ENCODE assay signal across 20 mouse cellular contexts in genomic region chr1:58615146-58615545, GRCm38 (mm10). TPM values are rescaled to one million over a fixed set of nuclear protein-coding genes. Genes with fewer than 3 reads are reported as not detected.
DNase-seq lines count a peak whose midpoint lies in the region; ATAC-seq and TF ChIP-seq lines count a peak whose summit lies in the region.
"Had no signal": no experiment of that assay in that cellular context is flagged by ENCODE, and none has a peak within 500 bp of the region (broad histone marks: within the 10 kb centered on the region; RNA-seq: fewer than 3 reads in every experiment).

No protein-coding gene starts in this region.

- no peak overlapping the region for H3K9ac ChIP-seq in heart, adult 2 months (ENCODE audit: low read depth, low read length)
- H3K9ac ChIP-seq in heart, embryonic 12.5 days, result no peak overlapping the region
- no peak overlapping the region for H3K9ac ChIP-seq in liver, adult 2 months (ENCODE audit: low read depth, low read length)
- H3K9ac ChIP-seq: embryonic facial prominence, embryonic 13.5 days; forebrain, embryonic 12.5 days; heart, embryonic 13.5 days; hindbrain, embryonic 12.5 days had no signal

- peaks cover 4% of the 10 kb centered on the region; the same call in 1 of the 2 replicates for H3K9me3 ChIP-seq in heart, embryonic 12.5 days (replicated peaks)
- H3K9me3 ChIP-seq: embryonic facial prominence, embryonic 13.5 days; hindbrain, embryonic 12.5 days had no signal

- H3K4me1 ChIP-seq in heart, adult 2 months (ENCODE audit: control insufficient read depth, insufficient read depth, low read length), result no peaks in the 10 kb centered on the region
- H3K4me1 ChIP-seq in heart, embryonic 12.5 days (replicated peaks), result no peaks in the 10 kb centered on the region
- peaks cover 20% of the 10 kb centered on the region for H3K4me1 ChIP-seq in liver, adult 2 months (ENCODE audit: control insufficient read depth, insufficient read depth, low read length)
- H3K4me1 ChIP-seq: embryonic facial prominence, embryonic 13.5 days; forebrain, embryonic 12.5 days; heart, embryonic 13.5 days; hindbrain, embryonic 12.5 days had no signal

- no peak overlapping the region for H3K4me2 ChIP-seq in heart, embryonic 12.5 days
- H3K4me2 ChIP-seq in myocyte (ENCODE audit: low read depth), result peak overlapping the region; percentile 4
- H3K4me2 ChIP-seq: embryonic facial prominence, embryonic 13.5 days; forebrain, embryonic 12.5 days; heart, embryonic 13.5 days; hindbrain, embryonic 12.5 days had no signal

- intact Hi-C loops in heart, adult 2 months (cut with DNase I), result no loop called here

- no peak overlapping the region for H3K4me3 ChIP-seq in heart, adult 2 months
- H3K4me3 ChIP-seq in heart, embryonic 12.5 days, result no peak overlapping the region
- H3K4me3 ChIP-seq in liver, adult 2 months (ENCODE audit: insufficient read depth, low read depth, low read length), result 0 out of 2 replicates have a peak overlapping the region, but pooled peaks have one; percentile 11
- H3K4me3 ChIP-seq in myocyte, result no peak overlapping the region
- H3K4me3 ChIP-seq: embryonic facial prominence, embryonic 13.5 days; forebrain, embryonic 12.5 days; heart, embryonic 13.5 days; hindbrain, embryonic 12.5 days had no signal

- H3ac ChIP-seq in myocyte (ENCODE audit: control insufficient read depth, insufficient read length), result no peak overlapping the region

- 79% methylated on average over 4 of the region's 4 CpGs for WGBS in heart, adult 2 months
- WGBS in heart, embryonic 12.5 days, result 75% methylated on average over 4 of the region's 4 CpGs
- 61% methylated on average over 4 of the region's 4 CpGs for WGBS in liver, adult 2 months

- TF ChIP-seq EP300 in heart, adult 2 months (IDR thresholded peaks at IDR 0.05; ENCODE audit: insufficient read depth, low read depth, low read length), result no peak

- no peak for TF ChIP-seq CTCF in heart, adult 2 months (IDR thresholded peaks at IDR 0.05)
- TF ChIP-seq CTCF in liver, adult 2 months (IDR thresholded peaks at IDR 0.05; ENCODE audit: low read depth, low read length), result no peak

- H3K27ac ChIP-seq in heart, adult 2 months, result peak overlapping the region; percentile 61; the same call in 1 of the 2 replicates
- H3K27ac ChIP-seq in heart, embryonic 12.5 days (ENCODE audit: poor library complexity, severe bottlenecking), result no peak overlapping the region
- peak overlapping the region; percentile 98 for H3K27ac ChIP-seq in liver, adult 2 months (replicated peaks; ENCODE audit: insufficient read depth, low read depth, low read length)
- H3K27ac ChIP-seq: embryonic facial prominence, embryonic 13.5 days; forebrain, embryonic 12.5 days; heart, embryonic 13.5 days; hindbrain, embryonic 12.5 days had no signal

- ATAC-seq in heart, embryonic 12.5 days (ENCODE audit: insufficient number of reproducible peaks, low FRiP score), result no peak
- ATAC-seq: CD4-positive, CD25-positive, alpha-beta regulatory T cell, adult 4 months; forebrain, embryonic 16.5 days; hindbrain, embryonic 16.5 days; inflammation-experienced regulatory T-cells, adult 6 months had no signal

- no peak for DNase-seq in heart, adult 2 months
- DNase-seq in liver, adult 2 months (ENCODE audit: extremely low read depth, low read depth, low spot score), result peak; percentile 88
- DNase-seq in liver (no peak), adipocyte (ENCODE audit: low spot score) (peak; percentile 74)
- DNase-seq in embryo, embryonic 10 days (ENCODE audit: low spot score), result no peak
- no peak for DNase-seq in B cell, adult 2 months
- DNase-seq: adrenal gland, adult 8-10 months; cerebellum, adult 11-12 months; gastrocnemius, postnatal 14 days had no signal

- H3K79me2 ChIP-seq in heart, adult 2 months (replicated peaks; ENCODE audit: control insufficient read depth, insufficient read depth, low read length), result no peaks in the 10 kb centered on the region
- no peaks in the 10 kb centered on the region for H3K79me2 ChIP-seq in liver, adult 2 months (ENCODE audit: control insufficient read depth, insufficient read depth, low read length)
- H3K79me2 ChIP-seq in myocyte (ENCODE audit: control insufficient read depth, insufficient read depth), result no peaks in the 10 kb centered on the region

- no peak for TF ChIP-seq POLR2A in heart, adult 2 months (IDR thresholded peaks at IDR 0.05; ENCODE audit: insufficient read depth, low read depth, low read length)
- TF ChIP-seq POLR2A in liver, adult 2 months (IDR thresholded peaks at IDR 0.05; ENCODE audit: extremely low read depth, insufficient read depth, low read length), result no peak
- TF ChIP-seq POLR2A in myocyte (IDR thresholded peaks at IDR 0.05; ENCODE audit: insufficient read length, low read depth), result no peak

- no peaks in the 10 kb centered on the region for H3K27me3 ChIP-seq in heart, adult 2 months (ENCODE audit: control insufficient read depth, insufficient read depth, low read length)
- no peaks in the 10 kb centered on the region for H3K27me3 ChIP-seq in heart, embryonic 12.5 days (replicated peaks)
- H3K27me3 ChIP-seq in liver, adult 2 months (ENCODE audit: control insufficient read depth, insufficient read depth, low read length), result no peaks in the 10 kb centered on the region
- H3K27me3 ChIP-seq in myocyte (ENCODE audit: control insufficient read depth, insufficient read depth, insufficient read length), result no peaks in the 10 kb centered on the region
- H3K27me3 ChIP-seq: embryonic facial prominence, embryonic 13.5 days; forebrain, embryonic 12.5 days; heart, embryonic 13.5 days; hindbrain, embryonic 12.5 days had no signal

- no peaks in the 10 kb centered on the region; the same call in 1 of the 2 replicates for H3K36me3 ChIP-seq in heart, adult 2 months (ENCODE audit: control insufficient read depth, insufficient read depth, low read length)
- no peaks in the 10 kb centered on the region for H3K36me3 ChIP-seq in heart, embryonic 12.5 days
- H3K36me3 ChIP-seq in liver, adult 2 months (ENCODE audit: control insufficient read depth, insufficient read depth, low read length), result no peaks in the 10 kb centered on the region
- no peaks in the 10 kb centered on the region for H3K36me3 ChIP-seq in myocyte (ENCODE audit: control insufficient read depth, insufficient read depth)
- H3K36me3 ChIP-seq: embryonic facial prominence, embryonic 13.5 days; forebrain, embryonic 12.5 days; G1E; heart, embryonic 13.5 days; hindbrain, embryonic 12.5 days had no signal

TF ChIP-seq in myocyte, 11 proteins besides CTCF, POLR2A, EP300 and RAD21:
- TF ChIP-seq TCF12 (IDR thresholded peaks at IDR 0.05; ENCODE audit: insufficient read depth, poor library complexity, severe bottlenecking) (no peak), MYOG (IDR thresholded peaks at IDR 0.05; ENCODE audit: control insufficient read depth in 1 of 3, insufficient read depth in 1 of 3, insufficient read length in 2 of 3, low read depth in 2 of 3) (no peak), MYOD1 (IDR thresholded peaks at IDR 0.05; ENCODE audit: control insufficient read depth in 1 of 3, insufficient read length in 2 of 3, low read depth in 2 of 3) (no peak), REST (IDR thresholded peaks at IDR 0.05; ENCODE audit: insufficient read depth, insufficient read length) (no peak), POLR2AphosphoS2 (IDR thresholded peaks at IDR 0.05; ENCODE audit: insufficient read length, low read depth) (no peak), E2F4 (IDR thresholded peaks at IDR 0.05; ENCODE audit: insufficient read depth) (no peak), TCF3 (IDR thresholded peaks at IDR 0.05; ENCODE audit: insufficient read length, low read depth) (no peak)

RNA-seq across cellular contexts. Expression of gene Ndufb3, which starts 29.0 kb away (rescaled TPM):
- total RNA-seq in heart, adult 2 months (2021), result 100 to 1,000 TPM; 278 to 322 TPM
- polyA plus RNA-seq in heart, adult 2 months (2012; rRNA removed), result 201 and 372 TPM in 2 replicates
- polyA plus RNA-seq in heart, embryonic 12.5 days (2016; fragmentation: Nextera tagmentation; extraction: Ambion mirVana), result 220 and 223 TPM in 2 replicates
- 116 and 196 TPM in 2 replicates for total RNA-seq in liver, adult 2 months (2014; rRNA removed)
- polyA plus RNA-seq in liver, adult 2 months (2012; rRNA removed), result 48.0 and 52.4 TPM in 2 replicates
- 130 TPM for polyA plus RNA-seq in myocyte (2012; fragmentation: generic; extraction: Trizol)

RNA-seq across cellular contexts. Expression of gene Fam126b, which starts 29.0 kb away (rescaled TPM):
- 10 to 100 TPM; 15.5 to 16.8 TPM for total RNA-seq in heart, adult 2 months (2021)
- polyA plus RNA-seq in heart, adult 2 months (2012; rRNA removed), result 1.4 and 3.1 TPM in 2 replicates
- polyA plus RNA-seq in heart, embryonic 12.5 days (2016; fragmentation: Nextera tagmentation; extraction: Ambion mirVana), result 4.5 and 4.9 TPM in 2 replicates
- total RNA-seq in liver, adult 2 months (2014; rRNA removed), result 22.6 and 33.0 TPM in 2 replicates
- 1.8 and 2.3 TPM in 2 replicates for polyA plus RNA-seq in liver, adult 2 months (2012; rRNA removed)
- 1.1 TPM for polyA plus RNA-seq in myocyte (2012; fragmentation: generic; extraction: Trizol)

Comparison
In these comparisons a context has a peak if more than half of its experiments do, and no peak if none do; other contexts are left out.
1. DNase-seq: peak in liver, adult 2 months (single experiment) and adipocyte (single experiment); none in heart, adult 2 months (0 of 2), liver (single experiment), embryo, embryonic 10 days (single experiment) and B cell, adult 2 months (0 of 2).